Mouse (Mus musculus): ENCODE measurements around the gene Bcl7b. TPM values are rescaled to one million over a fixed set of nuclear protein-coding genes. Genes with fewer than 3 reads are reported as not detected.
A peak's percentile ranks its signal among the peaks of the same experiment; 100 is the strongest.

The Bcl7b gene
- total and polyA plus RNA-seq, 3 experiments: 44.6 to 76.0 TPM; not detected in 1

GRCm38 (mm10) chr5:135188214-135188554 is 20.1 kb downstream of the Bcl7b start:
- Histone ChIP-seq H3K27ac (ENCODE audit: control insufficient read depth, low read depth, low read length) (peak overlapping the region; percentile 96), H3K9ac (ENCODE audit: control insufficient read depth, low read depth, low read length, poor library complexity, severe bottlenecking) (peak overlapping the region; percentile 100), H3K79me2 (ENCODE audit: control insufficient read depth, insufficient read depth, low read length, poor library complexity) (peaks cover 50% of the 10 kb centered on the region), H3K4me3 (ENCODE audit: control insufficient read depth in 1 of 2, insufficient read depth in 1 of 2, low read depth in 2 of 2, low read length in 2 of 2) (peak overlapping the region; percentile 97 to 99), H3K36me3 (ENCODE audit: control insufficient read depth in 1 of 2, insufficient read depth in 2 of 2, low read length in 2 of 2) (peaks cover 6 to 35% of the 10 kb centered on the region in 2 experiments; a peak in 3 of 4 replicates), H3K27me3 (ENCODE audit: control insufficient read depth in 1 of 2, insufficient read depth in 2 of 2, low read length in 2 of 2) (no peaks in the 10 kb centered on the region), H3K4me1 (ENCODE audit: control insufficient read depth in 1 of 2, insufficient read depth in 2 of 2, low read length in 2 of 2) (peaks cover 0 to 9% of the 10 kb centered on the region in 2 experiments; a peak in 3 of 4 replicates), H3K9me3 (replicated peaks; ENCODE audit: insufficient read depth, low read length) (no peaks in the 10 kb centered on the region)
- peak; percentile 49 for DNase-seq (ENCODE audit: low read depth, low spot score)
- TF ChIP-seq CHD2 (IDR thresholded peaks at IDR 0.05; ENCODE audit: low read length) (no peak), ZNF384 (IDR thresholded peaks at IDR 0.05; ENCODE audit: low read depth, low read length) (peak; percentile 66), CHD1 (IDR thresholded peaks at IDR 0.05; ENCODE audit: low read depth, low read length) (0 out of 2 replicates have a peak, but pooled peaks have one; percentile 33)

DNA sequence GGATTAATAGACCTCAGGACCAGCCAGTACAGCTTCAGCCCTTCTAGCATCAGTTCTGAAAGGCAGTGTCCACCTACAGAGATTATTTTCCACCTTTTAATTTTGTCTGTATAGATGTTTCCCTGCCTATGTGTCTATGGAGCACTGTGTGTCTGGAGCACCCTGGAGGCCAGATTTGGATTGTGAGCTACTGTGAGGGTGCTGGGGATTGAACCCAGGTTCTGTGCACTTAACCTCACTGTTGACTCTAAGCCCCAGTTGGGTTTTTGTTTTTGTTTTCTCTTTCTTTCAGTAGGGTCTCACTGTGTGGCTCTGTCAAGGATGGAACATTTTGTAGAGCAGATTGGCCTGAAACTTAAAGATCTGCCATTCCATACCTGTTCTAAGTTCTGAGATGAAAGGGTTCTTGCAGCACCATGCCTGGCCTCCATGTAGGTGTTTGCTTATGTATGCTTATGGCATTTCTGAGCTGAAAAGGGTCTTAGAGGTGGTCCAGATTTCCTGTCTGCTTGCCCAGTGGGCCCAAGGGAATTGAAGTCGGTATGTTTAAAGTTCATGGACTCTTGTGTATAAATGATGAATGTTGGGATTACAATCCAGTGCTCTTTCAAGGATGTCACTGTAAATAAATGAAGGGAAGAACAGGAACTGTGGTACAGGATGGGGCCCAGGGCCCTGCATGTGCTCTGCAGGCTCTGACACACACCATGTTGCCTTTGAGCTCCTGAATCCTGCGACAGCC is 21.4 kb downstream of the Bcl7b start:
- Histone ChIP-seq H3K9ac (ENCODE audit: control insufficient read depth, low read depth, low read length, poor library complexity, severe bottlenecking) (peak overlapping the region; percentile 100), H3K27ac (ENCODE audit: control insufficient read depth, low read depth, low read length) (no peak overlapping the region), H3K27me3 (ENCODE audit: control insufficient read depth in 1 of 2, insufficient read depth in 2 of 2, low read length in 2 of 2) (no peaks in the 10 kb centered on the region), H3K4me3 (ENCODE audit: control insufficient read depth in 1 of 2, insufficient read depth in 1 of 2, low read depth in 2 of 2, low read length in 2 of 2) (peak overlapping the region; percentile 48 to 97), H3K79me2 (ENCODE audit: control insufficient read depth, insufficient read depth, low read length, poor library complexity) (peaks cover 62% of the 10 kb centered on the region), H3K4me1 (ENCODE audit: control insufficient read depth in 1 of 2, insufficient read depth in 2 of 2, low read length in 2 of 2) (peaks cover 0 to 9% of the 10 kb centered on the region in 2 experiments; a peak in 3 of 4 replicates), H3K36me3 (ENCODE audit: control insufficient read depth in 1 of 2, insufficient read depth in 2 of 2, low read length in 2 of 2) (peaks cover 11 to 36% of the 10 kb centered on the region in 2 experiments), H3K9me3 (replicated peaks; ENCODE audit: insufficient read depth, low read length) (no peaks in the 10 kb centered on the region)
- no peak for TF ChIP-seq ZNF384 (IDR thresholded peaks at IDR 0.05; ENCODE audit: low read depth, low read length)
- TF ChIP-seq E2F4 (IDR thresholded peaks at IDR 0.05; ENCODE audit: borderline replicate concordance, low read depth, low read length): no peak
- no peak for TF ChIP-seq GATA1 (IDR thresholded peaks at IDR 0.05; ENCODE audit: low read depth, low read length)
- no peak for TF ChIP-seq EP300 (IDR thresholded peaks at IDR 0.05; ENCODE audit: low read depth in 1 of 2, low read length in 2 of 2)
- TF ChIP-seq KAT2A (conservative IDR thresholded peaks at IDR 0.05; ENCODE audit: low read depth, low read length): no peak
- DNase-seq (ENCODE audit: low read depth, low spot score): no peak

DNA sequence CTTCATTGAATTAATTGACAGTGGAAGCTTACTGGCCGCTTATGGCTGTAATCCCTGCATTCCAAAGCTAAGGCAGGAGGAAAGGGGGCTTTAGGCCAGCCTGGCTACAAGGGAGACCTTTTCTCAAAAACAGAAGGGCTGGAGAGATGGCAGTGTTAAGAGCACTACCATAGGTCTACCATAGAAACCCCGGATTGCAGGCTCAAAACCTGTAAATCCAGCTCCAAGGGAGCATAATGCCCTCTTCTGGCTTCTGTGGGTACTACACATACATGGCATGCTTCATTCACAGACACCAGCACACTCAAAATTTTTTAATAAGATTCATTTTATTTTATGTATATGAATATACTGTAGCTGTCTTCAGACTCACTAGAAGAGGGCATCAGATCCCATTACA is 23.5 kb downstream of the Bcl7b start:
- Histone ChIP-seq H3K27ac (ENCODE audit: control insufficient read depth, low read depth, low read length) (no peak overlapping the region), H3K36me3 (ENCODE audit: control insufficient read depth in 1 of 2, insufficient read depth in 2 of 2, low read length in 2 of 2) (peaks cover 19 to 47% of the 10 kb centered on the region in 2 experiments), H3K4me1 (ENCODE audit: control insufficient read depth in 1 of 2, insufficient read depth in 2 of 2, low read length in 2 of 2) (peaks cover 3 to 13% of the 10 kb centered on the region in 2 experiments), H3K27me3 (ENCODE audit: control insufficient read depth in 1 of 2, insufficient read depth in 2 of 2, low read length in 2 of 2) (no peaks in the 10 kb centered on the region), H3K9ac (ENCODE audit: control insufficient read depth, low read depth, low read length, poor library complexity, severe bottlenecking) (no peak overlapping the region), H3K79me2 (ENCODE audit: control insufficient read depth, insufficient read depth, low read length, poor library complexity) (peaks cover 75% of the 10 kb centered on the region), H3K4me3 (ENCODE audit: control insufficient read depth in 1 of 2, insufficient read depth in 1 of 2, low read depth in 2 of 2, low read length in 2 of 2) (no peak overlapping the region), H3K9me3 (replicated peaks; ENCODE audit: insufficient read depth, low read length) (no peaks in the 10 kb centered on the region)
- TF ChIP-seq GABPA (IDR thresholded peaks at IDR 0.05; ENCODE audit: low read depth, low read length) (no peak), HCFC1 (IDR thresholded peaks at IDR 0.05; ENCODE audit: low read depth, low read length) (0 out of 2 replicates have a peak, but pooled peaks have one; percentile 24), CHD2 (IDR thresholded peaks at IDR 0.05; ENCODE audit: low read length) (no peak), SIN3A (IDR thresholded peaks at IDR 0.05; ENCODE audit: low read length) (no peak), RAD21 (IDR thresholded peaks at IDR 0.05; ENCODE audit: low read depth, low read length) (peak; percentile 34), E2F4 (IDR thresholded peaks at IDR 0.05; ENCODE audit: borderline replicate concordance, low read depth, low read length) (no peak), GATA1 (IDR thresholded peaks at IDR 0.05; ENCODE audit: low read depth, low read length) (no peak), MYB (IDR thresholded peaks at IDR 0.05; ENCODE audit: low read depth, low read length) (no peak), JUND (IDR thresholded peaks at IDR 0.05; ENCODE audit: low read depth, low read length) (no peak), CHD1 (IDR thresholded peaks at IDR 0.05; ENCODE audit: low read depth, low read length) (no peak), SMC3 (IDR thresholded peaks at IDR 0.05; ENCODE audit: low read depth, low read length) (peak; percentile 42), CTCF (IDR thresholded peaks at IDR 0.05 in 2 of 3, conservative IDR thresholded peaks at IDR 0.05 in 1 of 3; ENCODE audit: control insufficient read depth in 1 of 3, insufficient read depth in 1 of 3, low read depth in 2 of 3, low read length in 3 of 3, poor library complexity in 1 of 3, severe bottlenecking in 1 of 3) (peak; percentile 35 to 82 (median 63))
- peak; percentile 84 for DNase-seq (ENCODE audit: low read depth, low spot score)
